8 mouse cellular contexts compared by ENCODE assay signal in genomic region chr4:99163547-99163946, GRCm38 (mm10). TPM values are rescaled to one million over a fixed set of nuclear protein-coding genes. Genes with fewer than 3 reads are reported as not detected.
DNase-seq lines count a peak whose midpoint lies in the region; ATAC-seq and TF ChIP-seq lines count a peak whose summit lies in the region.

No protein-coding gene starts in this region.

- H3K27me3 ChIP-seq in thymus, adult 2 months (ENCODE audit: control insufficient read depth, insufficient read depth, low read length) = no peaks in the 10 kb centered on the region

- H3K27ac ChIP-seq in thymus, adult 2 months (ENCODE audit: control insufficient read depth, insufficient read depth, low read length) = no peak overlapping the region

- DNase-seq in embryo, embryonic 10 days (ENCODE audit: low spot score) = peak; percentile 37
- DNase-seq in embryo, embryonic 9.5 days (ENCODE audit: extremely low spot score) = no peak
- DNase-seq in 3134 (ENCODE audit: extremely low read depth, insufficient read length, low spot score) = peak; percentile 63
- no peak for DNase-seq in thymus, adult 2 months
- no peak for DNase-seq in left cerebral cortex, postnatal 4 days
- no peak for DNase-seq in urinary bladder, postnatal 10 days (ENCODE audit: low spot score)

- no peak overlapping the region for H3K4me3 ChIP-seq in thymus, adult 2 months (ENCODE audit: control insufficient read depth, insufficient read depth, low read length)

- ATAC-seq in common myeloid progenitor, adult 5-6 weeks (replicated peaks; ENCODE audit: low read depth, poor library complexity, severe bottlenecking) = peak; percentile 66
- ATAC-seq in megakaryocyte, adult 5-6 weeks (ENCODE audit: poor library complexity, severe bottlenecking) = peak; percentile 91

- no peak for TF ChIP-seq CTCF in thymus, adult 2 months (IDR thresholded peaks at IDR 0.05; ENCODE audit: borderline replicate concordance, control insufficient read depth, extremely low read depth, insufficient read depth, low read length, poor library complexity)

- no peaks in the 10 kb centered on the region for H3K36me3 ChIP-seq in thymus, adult 2 months (ENCODE audit: control insufficient read depth, insufficient read depth, low read length)

- WGBS in thymus, adult 2 months = 22% methylated on average over 4 of the region's 4 CpGs

- no peak for TF ChIP-seq POLR2A in thymus, adult 2 months (IDR thresholded peaks at IDR 0.05; ENCODE audit: control insufficient read depth, extremely low read depth, insufficient read depth, low read length, poor library complexity)

- H3K4me1 ChIP-seq in thymus, adult 2 months (replicated peaks; ENCODE audit: control insufficient read depth, insufficient read depth, low read length) = no peaks in the 10 kb centered on the region

- intact Hi-C loops in left cerebral cortex, postnatal 4 days (cut with DNase I) = no loop called here

RNA-seq across cellular contexts. Expression of gene Atg4c, which starts 30.2 kb away (rescaled TPM):
- total RNA-seq in common myeloid progenitor, adult 5-6 weeks (2017) = 7.5 and 10.8 TPM in 2 replicates
- 42.2 and 54.4 TPM in 2 replicates for total RNA-seq in megakaryocyte, adult 5-6 weeks (2015)
- total RNA-seq in megakaryocyte, adult 5-6 weeks (2017) = 16.2 and 20.2 TPM in 2 replicates
- polyA plus RNA-seq in thymus, adult 2 months (2012; rRNA removed) = 0.80 and 0.83 TPM in 2 replicates
- total RNA-seq in left cerebral cortex, postnatal 4 days (2021) = 10 to 100 TPM; 23.5 to 25.0 TPM

RNA-seq across cellular contexts. Expression of gene Dock7, which starts 42.8 kb away (rescaled TPM):
- total RNA-seq in common myeloid progenitor, adult 5-6 weeks (2017) = 28.5 and 37.9 TPM in 2 replicates
- 19.6 and 23.3 TPM in 2 replicates for total RNA-seq in megakaryocyte, adult 5-6 weeks (2015)
- total RNA-seq in megakaryocyte, adult 5-6 weeks (2017) = 13.1 and 42.4 TPM in 2 replicates
- 5.6 and 9.3 TPM in 2 replicates for polyA plus RNA-seq in thymus, adult 2 months (2012; rRNA removed)
- 100 to 1,000 TPM; 120 to 140 TPM for total RNA-seq in left cerebral cortex, postnatal 4 days (2021)

Comparison
In these comparisons a context has a peak if more than half of its experiments do, and no peak if none do; other contexts are left out.
1. DNase-seq: peak in embryo, embryonic 10 days (single experiment) and 3134 (single experiment); none in embryo, embryonic 9.5 days (single experiment), thymus, adult 2 months (single experiment), left cerebral cortex, postnatal 4 days (single experiment) and urinary bladder, postnatal 10 days (single experiment).